ENCODE assay signal across 22 mouse cellular contexts in the genomic region with DNA sequence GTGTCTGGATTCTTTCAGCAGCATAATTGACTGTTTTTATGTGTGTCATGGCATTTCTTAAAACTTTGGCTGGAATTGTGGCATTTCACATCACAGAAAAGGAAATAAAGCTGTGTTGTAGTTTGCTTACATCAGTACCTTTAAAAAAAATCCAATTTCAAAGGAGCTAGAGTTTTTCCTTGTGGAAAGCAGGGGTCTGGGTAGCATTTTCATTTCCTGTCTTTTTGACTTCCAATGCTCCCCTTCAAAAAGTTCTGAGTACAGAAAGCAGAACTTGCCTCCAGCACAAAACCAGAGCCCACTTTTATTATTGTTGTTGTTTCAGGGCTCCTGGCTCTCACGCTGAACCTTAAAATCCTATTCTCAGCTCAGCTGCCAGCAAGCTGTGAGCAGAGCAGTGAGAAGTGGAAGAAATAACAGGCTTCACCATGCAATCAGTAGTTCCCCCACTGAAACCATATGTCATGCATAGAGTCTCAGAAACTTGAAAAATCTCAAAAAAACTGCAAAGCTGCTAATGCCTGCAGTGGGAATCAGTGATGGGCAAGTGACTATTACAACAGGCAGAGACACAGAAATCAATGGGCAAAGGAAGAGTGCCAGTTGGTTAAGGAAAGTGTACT.
DNase-seq lines count a peak whose midpoint lies in the region; ATAC-seq and TF ChIP-seq lines count a peak whose summit lies in the region.
"Had no signal": no experiment of that assay in that cellular context is flagged by ENCODE, and none has a peak within 500 bp of the region (broad histone marks: within the 10 kb centered on the region; RNA-seq: fewer than 3 reads in every experiment).

No protein-coding gene starts in this region.

- peak; percentile 2 for DNase-seq in embryo, embryonic 10.5 days (ENCODE audit: low spot score)
- DNase-seq in embryo, embryonic 10 days (ENCODE audit: low spot score) = no peak
- DNase-seq in kidney, adult 9 months = no peak
- DNase-seq in embryonic facial prominence, embryonic 11.5 days (ENCODE audit: low spot score) = peak; percentile 19
- no peak for DNase-seq in left cerebral cortex, adult 8-10 months (ENCODE audit: low spot score in 2 of 2)
- DNase-seq in gastrocnemius, adult 2 months = no peak
- DNase-seq: cerebellum, adult 11 months; cerebellum, postnatal 36 days; gastrocnemius, postnatal 36 days; heart, postnatal 14 days; midbrain, embryonic 14.5 days; retina, postnatal 1 day; right cerebral cortex, postnatal 4 days; thymus, postnatal 4 days had no signal

- H3K4me3 ChIP-seq in kidney, embryonic 16.5 days (ENCODE audit: low read length) = no peak overlapping the region
- no peak overlapping the region for H3K4me3 ChIP-seq in embryonic facial prominence, embryonic 11.5 days (ENCODE audit: low read depth, low read length)
- H3K4me3 ChIP-seq in limb, embryonic 12.5 days (replicated peaks) = no peak overlapping the region
- H3K4me3 ChIP-seq in gastrocnemius, adult 2 months = no peak overlapping the region
- H3K4me3 ChIP-seq: erythroblast, embryonic 14.5 days; heart, embryonic 10.5 days; liver, embryonic 12.5 days had no signal

- intact Hi-C loops in gastrocnemius, adult 2 months (cut with DNase I) = no loop called here

- no peak overlapping the region for H3K4me2 ChIP-seq in kidney, embryonic 16.5 days (replicated peaks; ENCODE audit: low read depth, low read length)
- H3K4me2 ChIP-seq in embryonic facial prominence, embryonic 11.5 days (ENCODE audit: low read depth, low read length) = no peak overlapping the region
- no peak overlapping the region for H3K4me2 ChIP-seq in limb, embryonic 12.5 days
- H3K4me2 ChIP-seq: hindbrain, embryonic 14.5 days; liver, embryonic 12.5 days had no signal

- no peak overlapping the region for H3K9ac ChIP-seq in kidney, embryonic 16.5 days (replicated peaks; ENCODE audit: low read length)
- no peak overlapping the region for H3K9ac ChIP-seq in embryonic facial prominence, embryonic 11.5 days (replicated peaks; ENCODE audit: low read length)
- no peak overlapping the region for H3K9ac ChIP-seq in limb, embryonic 12.5 days (replicated peaks)
- H3K9ac ChIP-seq: hindbrain, embryonic 14.5 days; liver, embryonic 12.5 days had no signal

- no peak for TF ChIP-seq CTCF in gastrocnemius, adult 2 months (IDR thresholded peaks at IDR 0.05)

- WGBS in kidney, embryonic 16.5 days = 44% methylated on average over 1 of the region's 1 CpGs
- WGBS in embryonic facial prominence, embryonic 11.5 days = 24% methylated on average over 1 of the region's 1 CpGs
- 18% methylated on average over 1 of the region's 1 CpGs for WGBS in limb, embryonic 12.5 days

- no peak for ATAC-seq in kidney, embryonic 16.5 days (ENCODE audit: low FRiP score, low TSS enrichment)
- no peak for ATAC-seq in embryonic facial prominence, embryonic 11.5 days (replicated peaks; ENCODE audit: insufficient number of reproducible peaks, low FRiP score, low TSS enrichment, low read depth)
- peak; percentile 26; the same call in 1 of the 2 replicates for ATAC-seq in limb, embryonic 12.5 days (ENCODE audit: insufficient number of reproducible peaks, insufficient read depth, low FRiP score, low TSS enrichment, low read depth)
- ATAC-seq: intestine, postnatal 0 days; liver, embryonic 12.5 days had no signal

- no peaks in the 10 kb centered on the region for H3K27me3 ChIP-seq in kidney, embryonic 16.5 days (ENCODE audit: insufficient read depth, low read length)
- no peaks in the 10 kb centered on the region for H3K27me3 ChIP-seq in embryonic facial prominence, embryonic 11.5 days (ENCODE audit: control insufficient read depth, insufficient read depth, low read length)
- no peaks in the 10 kb centered on the region for H3K27me3 ChIP-seq in limb, embryonic 12.5 days
- H3K27me3 ChIP-seq: CH12.LX; liver, embryonic 12.5 days had no signal

- no peaks in the 10 kb centered on the region for H3K9me3 ChIP-seq in kidney, embryonic 16.5 days (ENCODE audit: low read length)
- H3K9me3 ChIP-seq in embryonic facial prominence, embryonic 11.5 days (replicated peaks; ENCODE audit: control insufficient read depth, low read length) = no peaks in the 10 kb centered on the region
- no peaks in the 10 kb centered on the region for H3K9me3 ChIP-seq in limb, embryonic 12.5 days
- H3K9me3 ChIP-seq: heart, embryonic 10.5 days; liver, embryonic 12.5 days had no signal

- no peaks in the 10 kb centered on the region for H3K36me3 ChIP-seq in kidney, embryonic 16.5 days (ENCODE audit: insufficient read depth, low read length)
- no peaks in the 10 kb centered on the region for H3K36me3 ChIP-seq in embryonic facial prominence, embryonic 11.5 days (replicated peaks; ENCODE audit: control insufficient read depth, insufficient read depth, low read depth, low read length)
- no peaks in the 10 kb centered on the region for H3K36me3 ChIP-seq in limb, embryonic 12.5 days
- H3K36me3 ChIP-seq: heart, embryonic 10.5 days; liver, embryonic 12.5 days had no signal

- peak overlapping the region; percentile 38; the same call in 1 of the 2 replicates for H3K27ac ChIP-seq in kidney, embryonic 16.5 days (ENCODE audit: low read length)
- H3K27ac ChIP-seq in embryonic facial prominence, embryonic 11.5 days (replicated peaks; ENCODE audit: low read depth, low read length) = no peak overlapping the region
- peak overlapping the region; percentile 70 for H3K27ac ChIP-seq in limb, embryonic 12.5 days
- H3K27ac ChIP-seq in gastrocnemius, adult 2 months = no peak overlapping the region
- H3K27ac ChIP-seq: heart, embryonic 10.5 days; hindbrain, embryonic 14.5 days; liver, embryonic 12.5 days had no signal

- H3K4me1 ChIP-seq in kidney, embryonic 16.5 days (ENCODE audit: insufficient read depth, low read length) = no peaks in the 10 kb centered on the region
- H3K4me1 ChIP-seq in embryonic facial prominence, embryonic 11.5 days (ENCODE audit: control insufficient read depth, insufficient read depth, low read length) = no peaks in the 10 kb centered on the region
- no peaks in the 10 kb centered on the region for H3K4me1 ChIP-seq in limb, embryonic 12.5 days (replicated peaks)
- H3K4me1 ChIP-seq: heart, embryonic 10.5 days; liver, embryonic 12.5 days had no signal

Comparison
In these comparisons a context has a peak if more than half of its experiments do, and no peak if none do; other contexts are left out.
1. DNase-seq: peak in embryo, embryonic 10.5 days (single experiment) and embryonic facial prominence, embryonic 11.5 days (single experiment); none in embryo, embryonic 10 days (single experiment), kidney, adult 9 months (single experiment), left cerebral cortex, adult 8-10 months (0 of 2) and gastrocnemius, adult 2 months (single experiment).
2. H3K27ac ChIP-seq: peak in kidney, embryonic 16.5 days (single experiment) and limb, embryonic 12.5 days (single experiment); none in embryonic facial prominence, embryonic 11.5 days (single experiment) and gastrocnemius, adult 2 months (single experiment).